Mouse (Mus musculus): ENCODE data around the gene Saysd1. TPM values are rescaled to one million over a fixed set of nuclear protein-coding genes. Genes with fewer than 3 reads are reported as not detected.

The Saysd1 gene
- polyA plus RNA-seq, 1 experiment from 2014 or later = 12.3 TPM

- no peak for DNase-seq (ENCODE audit: low spot score)
- WGBS = 53% methylated on average over 10 of the region's 10 CpGs
- Histone ChIP-seq H3K4me1 (peaks cover 34% of the 10 kb centered on the region), H3K9me3 (replicated peaks) (no peaks in the 10 kb centered on the region), H3K27ac (no peak overlapping the region), H3K36me3 (no peaks in the 10 kb centered on the region), H3K4me3 (no peak overlapping the region), H3K27me3 (ENCODE audit: low read depth, poor library complexity, severe bottlenecking) (no peaks in the 10 kb centered on the region)
Measured at GRCm38 (mm10) chr14:20155718-20156117, 17.4 kb upstream of the Saysd1 start.

- no peak for DNase-seq (ENCODE audit: low spot score)
- Histone ChIP-seq H3K27ac (no peak overlapping the region), H3K4me3 (no peak overlapping the region), H3K9me3 (replicated peaks) (no peaks in the 10 kb centered on the region), H3K27me3 (ENCODE audit: low read depth, poor library complexity, severe bottlenecking) (no peaks in the 10 kb centered on the region), H3K4me1 (peaks cover 34% of the 10 kb centered on the region), H3K36me3 (no peaks in the 10 kb centered on the region)
- 90% methylated on average over 4 of the region's 4 CpGs for WGBS
Measured at GRCm38 (mm10) chr14:20154937-20155336, 16.6 kb upstream of the Saysd1 start.

GRCm38 (mm10) chr14:20154245-20154644 is 15.9 kb upstream of the Saysd1 start:
- Histone ChIP-seq H3K9me3 (replicated peaks) (no peaks in the 10 kb centered on the region), H3K36me3 (no peaks in the 10 kb centered on the region), H3K27me3 (ENCODE audit: low read depth, poor library complexity, severe bottlenecking) (no peaks in the 10 kb centered on the region), H3K4me1 (peaks cover 33% of the 10 kb centered on the region), H3K27ac (0 out of 2 replicates have a peak overlapping the region, but pooled peaks have one; percentile 5), H3K4me3 (no peak overlapping the region)
- no peak for DNase-seq (ENCODE audit: low spot score)
- WGBS = 42% methylated on average over 7 of the region's 7 CpGs

- Histone ChIP-seq H3K4me1 (peaks cover 17% of the 10 kb centered on the region), H3K36me3 (peaks cover 19% of the 10 kb centered on the region), H3K4me3 (no peak overlapping the region), H3K27ac (0 out of 2 replicates have a peak overlapping the region, but pooled peaks have one; percentile 11), H3K27me3 (ENCODE audit: low read depth, poor library complexity, severe bottlenecking) (no peaks in the 10 kb centered on the region), H3K9me3 (replicated peaks) (no peaks in the 10 kb centered on the region)
- DNase-seq (ENCODE audit: low spot score) = no peak
- 90% methylated on average over 22 of the region's 22 CpGs for WGBS
Measured at GRCm38 (mm10) chr14:20149127-20150080, 11.1 kb upstream of the Saysd1 start.

GRCm38 (mm10) chr14:20148514-20148913 is 10.2 kb upstream of the Saysd1 start:
- DNase-seq (ENCODE audit: low spot score) = no peak
- Histone ChIP-seq H3K36me3 (peaks cover 24% of the 10 kb centered on the region), H3K9me3 (replicated peaks) (no peaks in the 10 kb centered on the region), H3K27me3 (ENCODE audit: low read depth, poor library complexity, severe bottlenecking) (no peaks in the 10 kb centered on the region), H3K4me1 (peaks cover 21% of the 10 kb centered on the region), H3K27ac (no peak overlapping the region), H3K4me3 (no peak overlapping the region)
- WGBS = 93% methylated on average over 11 of the region's 11 CpGs

- Histone ChIP-seq H3K4me1 (peaks cover 23% of the 10 kb centered on the region), H3K9me3 (replicated peaks) (no peaks in the 10 kb centered on the region), H3K27ac (no peak overlapping the region), H3K36me3 (peaks cover 24% of the 10 kb centered on the region), H3K4me3 (no peak overlapping the region), H3K27me3 (ENCODE audit: low read depth, poor library complexity, severe bottlenecking) (no peaks in the 10 kb centered on the region)
- DNase-seq (ENCODE audit: low spot score) = no peak
- 98% methylated on average over 7 of the region's 7 CpGs for WGBS
Measured at GRCm38 (mm10) chr14:20147854-20148253, 9.5 kb upstream of the Saysd1 start.

GRCm38 (mm10) chr14:20144093-20144492 is 5.8 kb upstream of the Saysd1 start:
- 69% methylated on average over 4 of the region's 4 CpGs for WGBS
- DNase-seq (ENCODE audit: low spot score) = no peak
- Histone ChIP-seq H3K27me3 (ENCODE audit: low read depth, poor library complexity, severe bottlenecking) (no peaks in the 10 kb centered on the region), H3K9me3 (replicated peaks) (no peaks in the 10 kb centered on the region), H3K4me1 (peaks cover 23% of the 10 kb centered on the region), H3K36me3 (peaks cover 48% of the 10 kb centered on the region), H3K27ac (peak overlapping the region; percentile 67), H3K4me3 (no peak overlapping the region)

GRCm38 (mm10) chr14:20134965-20135671 is 3.2 kb downstream of the Saysd1 start:
- Histone ChIP-seq H3K27me3 (ENCODE audit: low read depth, poor library complexity, severe bottlenecking) (no peaks in the 10 kb centered on the region), H3K4me1 (peaks cover 17% of the 10 kb centered on the region), H3K4me3 (no peak overlapping the region), H3K27ac (no peak overlapping the region), H3K36me3 (no peaks in the 10 kb centered on the region), H3K9me3 (replicated peaks) (no peaks in the 10 kb centered on the region)
- DNase-seq (ENCODE audit: low spot score) = no peak
- WGBS = 86% methylated on average over 10 of the region's 10 CpGs

GRCm38 (mm10) chr14:20128162-20128561 is 10.2 kb downstream of the Saysd1 start:
- Histone ChIP-seq H3K27ac (no peak overlapping the region), H3K4me3 (no peak overlapping the region), H3K36me3 (no peaks in the 10 kb centered on the region), H3K27me3 (ENCODE audit: low read depth, poor library complexity, severe bottlenecking) (no peaks in the 10 kb centered on the region), H3K9me3 (replicated peaks) (no peaks in the 10 kb centered on the region), H3K4me1 (no peaks in the 10 kb centered on the region)
- DNase-seq (ENCODE audit: low spot score) = no peak
- 79% methylated on average over 6 of the region's 6 CpGs for WGBS

- Histone ChIP-seq H3K4me1 (no peaks in the 10 kb centered on the region), H3K9me3 (replicated peaks) (no peaks in the 10 kb centered on the region), H3K27me3 (ENCODE audit: low read depth, poor library complexity, severe bottlenecking) (no peaks in the 10 kb centered on the region), H3K4me3 (no peak overlapping the region), H3K27ac (no peak overlapping the region), H3K36me3 (no peaks in the 10 kb centered on the region)
- WGBS = 84% methylated on average over 15 of the region's 15 CpGs
- no peak for DNase-seq (ENCODE audit: low spot score)
Measured at GRCm38 (mm10) chr14:20127406-20128087, 10.8 kb downstream of the Saysd1 start.

- H3K4me1 ChIP-seq = peaks cover 25% of the 10 kb centered on the region
- H3K27ac ChIP-seq = peak overlapping the region; percentile 51; the same call in 1 of the 2 replicates
- DNase-seq (ENCODE audit: low spot score) = no peak
- no peak overlapping the region for H3K4me3 ChIP-seq
- H3K9me3 ChIP-seq (replicated peaks) = no peaks in the 10 kb centered on the region
- WGBS = 52% methylated on average over 5 of the region's 5 CpGs
- no peaks in the 10 kb centered on the region for H3K27me3 ChIP-seq (ENCODE audit: low read depth, poor library complexity, severe bottlenecking)
- no peaks in the 10 kb centered on the region for H3K36me3 ChIP-seq
Measured at GRCm38 (mm10) chr14:20120868-20121267, 17.5 kb downstream of the Saysd1 start.

- WGBS = 93% methylated on average over 11 of the region's 11 CpGs
- H3K9me3 ChIP-seq (replicated peaks) = no peaks in the 10 kb centered on the region
Measured at GRCm38 (mm10) chr14:20120012-20120411, 18.3 kb downstream of the Saysd1 start.

More at GRCm38 (mm10) chr14:20120012-20120411, 18.3 kb downstream of the Saysd1 start:
- no peak overlapping the region for H3K4me3 ChIP-seq
- no peaks in the 10 kb centered on the region for H3K36me3 ChIP-seq
- peak overlapping the region; percentile 51; the same call in 1 of the 2 replicates for H3K27ac ChIP-seq
- DNase-seq (ENCODE audit: low spot score) = no peak
- H3K27me3 ChIP-seq (ENCODE audit: low read depth, poor library complexity, severe bottlenecking) = no peaks in the 10 kb centered on the region
- peaks cover 28% of the 10 kb centered on the region for H3K4me1 ChIP-seq
